Mouse (Mus musculus) CH12F3 (cell line): Measurements from ENCODE around the gene Paox.

ENCODE experiments used
- in situ Hi-C: fragments of 300-500 bp; cut with MboI; formaldehyde crosslinking; loops from 2 replicates; pipeline ENCODE4 v1.14.3; 2020; ENCODE audit warnings: low sequenced_read_pairs

The Paox gene

DNA sequence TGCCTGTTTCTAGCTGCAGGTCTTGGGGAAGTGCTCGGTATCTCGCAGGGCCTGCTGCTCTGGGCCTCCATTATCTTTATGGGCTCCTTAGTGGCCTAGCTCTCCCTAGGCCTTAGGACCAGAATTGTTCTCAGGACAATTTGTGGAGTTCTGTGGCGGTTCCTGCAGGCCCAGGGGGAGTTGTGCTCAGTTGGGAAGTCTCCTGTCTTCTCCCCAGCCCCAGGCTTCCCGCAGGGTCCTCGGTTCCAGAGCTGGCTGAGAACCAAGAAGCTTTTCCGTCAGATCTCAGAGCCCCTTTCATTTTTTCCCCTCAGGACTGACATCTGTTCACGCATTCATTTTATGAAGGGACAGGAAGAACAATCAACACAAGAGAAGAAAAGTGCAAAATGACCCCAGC lies 49.1 kb downstream of the Paox start, which contains the start of gene Olfr522:
Gene Olfr522 (minus strand): TSS at position 101 of the 400 bp plus-strand sequence.
- in situ Hi-C loops = no loop called here

DNA sequence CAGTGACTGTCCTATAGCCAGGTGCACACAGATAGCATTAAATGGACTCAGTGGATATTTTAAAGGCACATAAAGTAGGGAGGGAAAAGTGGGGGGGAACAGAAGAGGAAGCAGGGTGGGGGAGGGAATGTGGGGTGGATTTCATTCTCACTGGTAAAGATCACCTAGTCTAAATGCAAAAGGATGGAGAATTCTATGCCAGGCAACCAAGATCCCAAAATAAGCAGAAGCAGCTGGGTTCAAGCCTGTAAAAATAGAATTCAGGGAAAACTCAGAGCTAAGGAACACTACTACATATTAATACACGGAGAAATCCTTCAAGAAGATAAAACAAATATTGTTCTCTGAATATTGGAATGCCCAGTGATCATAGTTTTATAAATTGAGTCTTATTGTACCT lies 52.4 kb downstream of the Paox start:
- in situ Hi-C loops = no loop called here

DNA sequence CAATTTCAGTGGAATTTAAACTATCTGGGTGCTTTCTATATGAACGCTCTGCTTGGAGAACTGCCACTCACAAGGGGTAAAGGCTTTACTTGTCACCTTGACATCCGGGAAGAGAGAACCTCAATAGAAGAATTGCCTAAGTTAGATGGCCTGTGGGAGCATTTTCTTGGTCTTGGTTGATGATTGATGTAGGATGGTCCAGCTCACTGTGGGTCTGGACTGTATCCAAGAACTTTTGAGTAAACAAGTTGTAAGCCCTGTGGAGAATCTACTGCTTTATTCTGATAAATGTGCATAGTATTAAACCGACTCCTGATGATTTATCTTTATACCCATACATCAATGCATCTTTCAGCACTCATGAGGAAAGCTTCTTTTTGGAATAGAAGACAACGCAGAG lies 53.8 kb downstream of the Paox start:
- in situ Hi-C loops = no loop called here

DNA sequence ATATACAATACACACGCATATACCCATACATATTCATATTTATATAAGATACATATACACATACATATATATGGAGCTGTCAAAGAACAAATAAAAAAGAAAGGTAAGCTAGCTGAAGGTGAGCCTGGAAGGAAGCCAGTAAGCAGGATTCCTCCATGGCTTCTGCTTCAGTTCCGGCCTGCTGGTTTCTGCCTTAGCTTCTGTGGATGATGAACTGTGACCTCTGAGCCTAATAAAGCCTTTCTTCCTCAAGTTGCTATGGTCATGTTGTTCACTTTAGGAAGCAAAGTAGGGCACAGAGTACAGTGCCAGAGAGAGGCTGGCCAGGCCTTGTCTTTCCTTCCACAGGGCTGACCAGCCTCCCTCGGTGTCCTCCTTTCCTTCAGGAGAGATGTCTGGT lies 55.3 kb downstream of the Paox start:
- in situ Hi-C loops = no loop called here

DNA sequence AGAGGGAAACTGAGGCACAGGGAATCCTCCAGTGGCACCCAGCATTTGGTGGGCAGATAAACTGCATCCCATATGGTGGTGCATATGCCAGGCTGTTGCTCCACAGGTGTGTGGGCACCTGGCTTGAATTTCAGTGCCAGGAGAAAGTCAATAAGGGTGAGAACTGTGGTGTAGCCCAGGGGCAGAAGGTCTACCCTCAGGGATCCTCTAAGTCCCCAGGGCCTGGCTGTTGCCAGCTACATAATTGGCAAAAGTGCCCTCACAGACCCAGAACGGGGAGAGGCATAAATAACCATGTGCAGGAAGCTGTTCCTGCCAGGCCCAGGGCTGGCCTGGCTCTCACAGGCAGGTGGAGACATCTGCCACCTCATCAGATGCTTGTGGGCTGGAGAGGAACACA lies 57.3 kb downstream of the Paox start, which contains the start of gene Olfr523:
Gene Olfr523 (plus strand): TSS at position 282 of the 400 bp plus-strand sequence.
- in situ Hi-C loops = no loop called here

DNA sequence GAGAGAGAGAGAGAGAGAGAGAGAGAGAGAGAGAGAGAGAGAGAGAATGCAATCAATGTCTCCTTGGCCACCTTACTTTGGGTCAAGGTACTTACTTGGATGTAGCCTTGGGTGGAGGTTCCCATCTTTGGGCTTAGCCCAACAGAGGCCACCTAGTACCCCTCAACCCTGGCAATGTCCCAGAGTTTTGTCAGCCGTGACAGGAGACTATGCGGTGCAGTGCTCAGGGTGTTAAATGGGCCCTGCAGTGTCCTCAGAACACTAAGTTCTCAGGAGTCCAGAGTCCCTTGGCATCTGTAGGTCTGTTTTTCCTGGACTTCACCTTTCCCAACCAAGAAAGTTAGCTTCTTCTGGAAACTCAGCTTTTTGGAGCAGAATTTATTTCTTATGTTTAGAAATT lies 63.6 kb downstream of the Paox start:
- in situ Hi-C loops = no loop called here

DNA sequence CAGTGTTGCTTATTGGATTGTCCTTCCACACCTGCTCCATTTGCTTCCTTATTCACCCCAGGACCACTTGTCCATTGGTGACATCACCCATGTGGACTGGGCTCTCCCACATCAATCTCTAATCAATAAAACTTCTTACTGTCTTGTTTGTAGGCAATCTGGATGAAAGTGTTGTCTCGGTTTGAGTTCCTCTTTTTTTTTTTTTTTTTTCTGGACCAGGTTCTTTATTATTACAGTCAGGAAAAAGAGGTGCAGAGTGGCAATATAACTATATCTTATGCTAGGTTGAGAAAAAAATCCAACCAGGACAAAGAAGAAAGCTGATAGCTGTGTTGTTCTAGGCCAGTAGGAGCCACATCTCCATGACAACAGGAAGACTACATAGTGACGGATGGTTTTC lies 65.1 kb downstream of the Paox start:
- in situ Hi-C loops = no loop called here

DNA sequence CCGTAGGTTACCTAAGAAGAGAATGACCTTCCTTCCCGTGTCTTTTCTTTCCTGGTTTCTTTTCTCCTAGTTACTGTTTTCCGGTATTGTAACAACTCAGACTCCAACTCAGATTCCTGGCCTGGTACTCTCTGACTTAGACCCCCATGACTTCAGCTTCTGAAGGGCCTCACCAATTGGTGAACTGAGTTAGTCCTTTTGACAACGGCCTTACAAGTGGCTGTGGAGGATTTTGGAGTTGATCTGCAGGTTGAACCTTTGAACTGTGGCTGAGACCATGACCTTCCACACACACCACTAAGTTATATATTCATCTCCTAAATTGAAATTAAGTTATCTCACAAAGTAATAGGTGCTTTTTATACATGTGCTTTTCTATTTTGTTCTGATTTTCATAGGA lies 68.6 kb downstream of the Paox start:
- in situ Hi-C loops = no loop called here
